Mouse (Mus musculus): ENCODE results near the gene Nfe2l1. TPM values are rescaled to one million over a fixed set of nuclear protein-coding genes. Genes with fewer than 3 reads are reported as not detected.

The Nfe2l1 gene
- polyA plus RNA-seq, 1 experiment from 2014 or later: 81.8 TPM

DNA sequence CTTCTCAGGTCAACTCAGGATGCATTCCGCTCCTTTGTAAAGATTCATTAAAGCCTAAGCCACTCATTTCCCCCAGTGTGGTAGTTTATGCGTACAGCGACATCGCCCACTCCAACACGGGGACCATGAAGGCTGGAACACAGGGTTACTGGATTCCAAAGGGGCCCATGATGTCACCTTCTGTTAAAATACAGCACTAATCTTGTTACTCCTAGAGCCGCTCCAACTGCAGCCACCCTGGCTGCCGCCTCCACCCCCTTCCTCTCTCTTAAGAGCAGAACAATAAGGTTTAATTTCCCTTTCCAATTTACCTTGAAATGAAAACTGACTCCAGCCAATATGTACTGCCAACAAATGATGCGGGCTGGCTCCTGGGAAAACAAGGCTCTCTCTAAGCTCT is 54.7 kb downstream of the Nfe2l1 start:
- H3K9me3 ChIP-seq (replicated peaks; ENCODE audit: control insufficient read depth, low read length, poor library complexity, severe bottlenecking): no peaks in the 10 kb centered on the region
- WGBS: 85% methylated on average over 8 of the region's 8 CpGs
- H3K27me3 ChIP-seq (ENCODE audit: control insufficient read depth, insufficient read depth, low read depth, low read length): no peaks in the 10 kb centered on the region
- H3K9ac ChIP-seq (ENCODE audit: low read depth, low read length): no peak overlapping the region
- no peak overlapping the region for H3K27ac ChIP-seq (ENCODE audit: low read length)
- peaks cover 22% of the 10 kb centered on the region for H3K4me1 ChIP-seq (ENCODE audit: control insufficient read depth, insufficient read depth, low read length)
- H3K4me2 ChIP-seq (ENCODE audit: low read length): no peak overlapping the region
- no peak for ATAC-seq
- peaks cover 6% of the 10 kb centered on the region; the same call in 1 of the 2 replicates for H3K36me3 ChIP-seq (ENCODE audit: control insufficient read depth, insufficient read depth, low read length)
- no peak overlapping the region for H3K4me3 ChIP-seq (ENCODE audit: low read depth, low read length)

DNA sequence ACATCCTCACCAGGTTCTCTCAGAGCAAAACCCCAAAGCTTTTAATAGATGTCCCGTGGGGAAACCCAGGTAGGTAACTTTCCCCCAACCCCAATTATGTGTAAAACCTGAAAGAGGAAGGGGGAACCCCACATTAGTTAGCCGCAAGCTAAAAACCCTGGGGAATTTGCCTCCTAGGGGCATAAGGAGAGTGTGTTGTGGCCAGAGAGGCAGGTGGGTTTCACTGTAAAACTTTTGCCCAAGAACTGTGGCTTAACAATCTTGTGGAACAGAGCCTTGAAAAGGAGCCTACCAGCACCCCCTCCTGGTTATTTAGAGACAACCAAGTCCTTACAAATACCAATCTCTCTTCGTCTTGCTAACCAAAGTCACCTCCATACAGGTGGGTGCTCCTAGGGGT is 55.2 kb downstream of the Nfe2l1 start:
- Histone ChIP-seq H3K9me3 (replicated peaks; ENCODE audit: control insufficient read depth, low read length, poor library complexity, severe bottlenecking) (no peaks in the 10 kb centered on the region), H3K4me3 (ENCODE audit: low read depth, low read length) (no peak overlapping the region), H3K4me1 (ENCODE audit: control insufficient read depth, insufficient read depth, low read length) (peaks cover 22% of the 10 kb centered on the region), H3K27me3 (ENCODE audit: control insufficient read depth, insufficient read depth, low read depth, low read length) (no peaks in the 10 kb centered on the region), H3K27ac (ENCODE audit: low read length) (no peak overlapping the region), H3K36me3 (ENCODE audit: control insufficient read depth, insufficient read depth, low read length) (peaks cover 10% of the 10 kb centered on the region; the same call in 1 of the 2 replicates), H3K9ac (ENCODE audit: low read depth, low read length) (no peak overlapping the region), H3K4me2 (ENCODE audit: low read length) (no peak overlapping the region)
- WGBS: 78% methylated on average over 3 of the region's 3 CpGs
- ATAC-seq: no peak

DNA sequence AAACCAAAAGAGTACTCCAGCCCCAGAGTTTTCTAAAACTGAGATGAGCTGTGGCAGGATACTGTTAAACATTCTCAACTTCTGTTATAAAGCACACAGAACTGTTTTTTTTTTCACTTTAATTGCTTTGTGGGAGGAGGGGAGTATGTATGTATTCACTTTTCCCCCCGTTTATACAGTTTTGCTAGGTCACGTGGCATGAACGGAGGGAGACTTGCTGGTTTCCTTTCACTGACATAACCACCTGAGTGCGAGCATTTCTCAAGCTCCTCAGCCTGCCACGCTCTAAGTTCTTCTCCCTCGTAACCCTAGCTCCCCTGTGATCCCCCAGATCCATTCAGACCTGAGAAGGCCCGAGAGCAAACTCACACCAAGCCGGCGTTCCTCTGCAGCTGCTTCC is 57.4 kb downstream of the Nfe2l1 start:
- Histone ChIP-seq H3K36me3 (ENCODE audit: control insufficient read depth, insufficient read depth, low read length) (peaks cover 15% of the 10 kb centered on the region), H3K27ac (ENCODE audit: low read length) (no peak overlapping the region), H3K9ac (ENCODE audit: low read depth, low read length) (no peak overlapping the region), H3K27me3 (ENCODE audit: control insufficient read depth, insufficient read depth, low read depth, low read length) (no peaks in the 10 kb centered on the region), H3K4me3 (ENCODE audit: low read depth, low read length) (no peak overlapping the region), H3K9me3 (replicated peaks; ENCODE audit: control insufficient read depth, low read length, poor library complexity, severe bottlenecking) (no peaks in the 10 kb centered on the region), H3K4me1 (ENCODE audit: control insufficient read depth, insufficient read depth, low read length) (peaks cover 20% of the 10 kb centered on the region), H3K4me2 (ENCODE audit: low read length) (no peak overlapping the region)
- ATAC-seq: no peak
- WGBS: 94% methylated on average over 9 of the region's 9 CpGs

DNA sequence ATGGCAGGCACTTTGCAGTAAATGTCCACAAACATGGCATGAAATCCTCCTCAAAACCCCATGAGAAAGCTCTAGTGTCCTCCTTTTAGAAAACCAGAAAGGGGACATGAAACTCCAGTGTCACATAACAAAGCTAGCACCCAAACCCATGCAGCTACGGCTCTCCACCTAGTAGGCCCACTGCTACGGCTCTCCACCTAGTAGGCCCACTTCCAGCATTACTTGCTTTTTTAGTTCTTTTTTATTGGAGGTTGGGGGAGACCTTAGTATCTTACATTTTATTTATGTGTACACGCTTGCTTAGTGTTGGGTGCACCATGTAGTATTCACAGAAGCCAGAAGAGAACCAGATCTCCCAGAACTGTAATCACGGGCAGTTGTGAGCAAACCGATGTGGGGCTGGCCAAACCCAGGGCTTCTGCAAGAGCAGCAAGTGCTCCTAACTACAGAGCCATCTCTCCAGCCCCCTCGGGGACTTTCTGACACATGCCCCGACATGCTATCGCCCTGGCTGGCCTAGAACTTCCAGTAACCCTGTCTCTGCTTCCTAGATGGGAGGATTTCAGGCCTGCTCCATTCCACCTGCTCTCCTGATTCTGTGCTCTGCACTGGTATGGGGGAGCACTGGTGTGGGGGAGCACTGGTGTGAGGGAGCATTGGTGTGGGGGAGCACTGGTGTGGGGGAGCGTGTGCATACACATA is 58.3 kb downstream of the Nfe2l1 start:
- no peak overlapping the region for H3K4me3 ChIP-seq (ENCODE audit: low read depth, low read length)
- no peak for ATAC-seq
- H3K9ac ChIP-seq (ENCODE audit: low read depth, low read length): no peak overlapping the region
- no peaks in the 10 kb centered on the region for H3K9me3 ChIP-seq (replicated peaks; ENCODE audit: control insufficient read depth, low read length, poor library complexity, severe bottlenecking)
- H3K4me2 ChIP-seq (ENCODE audit: low read length): no peak overlapping the region
- peaks cover 15% of the 10 kb centered on the region for H3K36me3 ChIP-seq (ENCODE audit: control insufficient read depth, insufficient read depth, low read length)
- H3K27ac ChIP-seq (ENCODE audit: low read length): no peak overlapping the region
- peaks cover 18% of the 10 kb centered on the region for H3K4me1 ChIP-seq (ENCODE audit: control insufficient read depth, insufficient read depth, low read length)
- no peaks in the 10 kb centered on the region for H3K27me3 ChIP-seq (ENCODE audit: control insufficient read depth, insufficient read depth, low read depth, low read length)
- WGBS: 95% methylated on average over 9 of the region's 9 CpGs

DNA sequence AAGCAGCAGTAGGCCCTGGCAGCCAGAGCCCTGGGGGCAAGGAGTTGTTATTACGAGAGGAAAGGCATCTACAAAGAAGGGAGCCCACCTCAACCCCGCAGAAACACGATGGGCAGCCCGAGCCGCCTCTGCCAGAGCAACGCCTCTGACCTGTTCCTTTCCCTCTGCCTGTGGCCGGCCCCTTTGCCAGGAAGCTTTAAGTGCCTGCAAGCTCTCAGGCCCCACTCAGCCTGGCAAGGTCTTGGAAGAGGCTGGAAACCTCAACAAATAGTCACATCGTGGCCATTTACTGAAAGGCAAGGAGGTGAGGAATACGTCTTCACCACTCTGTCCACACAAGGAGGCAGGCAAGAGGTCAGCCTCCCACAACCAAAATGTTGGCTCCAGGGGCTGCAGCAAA is 61.5 kb downstream of the Nfe2l1 start:
- Histone ChIP-seq H3K27me3 (ENCODE audit: control insufficient read depth, insufficient read depth, low read depth, low read length) (no peaks in the 10 kb centered on the region), H3K9me3 (replicated peaks; ENCODE audit: control insufficient read depth, low read length, poor library complexity, severe bottlenecking) (no peaks in the 10 kb centered on the region), H3K9ac (ENCODE audit: low read depth, low read length) (no peak overlapping the region), H3K36me3 (ENCODE audit: control insufficient read depth, insufficient read depth, low read length) (peaks cover 15% of the 10 kb centered on the region), H3K4me3 (ENCODE audit: low read depth, low read length) (no peak overlapping the region), H3K4me1 (ENCODE audit: control insufficient read depth, insufficient read depth, low read length) (peaks cover 9% of the 10 kb centered on the region; the same call in 1 of the 2 replicates), H3K4me2 (ENCODE audit: low read length) (no peak overlapping the region), H3K27ac (ENCODE audit: low read length) (no peak overlapping the region)
- 68% methylated on average over 9 of the region's 9 CpGs for WGBS
- no peak for ATAC-seq

MicroRNAs encoded within 50 kb of the gene (microRNA counts, 519-probe panel; counts per million panel counts)
- microRNA mmu-miR-152: 2,664 counts per million, percentile 80 among the panel's probes with 10 or more counts

Small RNA genes lying within 50 kb of the gene (microRNA-seq; reads per million reads assigned to microRNA genes)
- 34.0 reads per million, percentile 42 among the genes with 10 or more reads in this experiment for gene Mir152

Other genes with a start within 250 kb of the Nfe2l1 start
- gene Snx11, start 52.4 kb downstream of the Nfe2l1 start, polyA plus RNA-seq (2015; fragmentation: Nextera tagmentation; extraction: Ambion mirVana): 46.7 TPM in 2 replicates
- gene Cbx1, start 40.8 kb downstream of the Nfe2l1 start, polyA plus RNA-seq (2015; fragmentation: Nextera tagmentation; extraction: Ambion mirVana): 56.2 and 66.3 TPM in 2 replicates
- 14.8 and 16.3 TPM in 2 replicates for gene Copz2, start 19.9 kb upstream of the Nfe2l1 start, polyA plus RNA-seq (2015; fragmentation: Nextera tagmentation; extraction: Ambion mirVana)
- gene Cdk5rap3, start 86.5 kb upstream of the Nfe2l1 start, polyA plus RNA-seq (2015; fragmentation: Nextera tagmentation; extraction: Ambion mirVana): 80.6 and 85.7 TPM in 2 replicates
- 0.24 and 0.51 TPM in 2 replicates for gene Prr15l, start 98.1 kb upstream of the Nfe2l1 start, polyA plus RNA-seq (2015; fragmentation: Nextera tagmentation; extraction: Ambion mirVana)
- gene Pnpo, start 114.0 kb upstream of the Nfe2l1 start, polyA plus RNA-seq (2015; fragmentation: Nextera tagmentation; extraction: Ambion mirVana): 32.2 and 32.5 TPM in 2 replicates
- 15.4 and 16.8 TPM in 2 replicates for gene Sp2, start 153.0 kb upstream of the Nfe2l1 start, polyA plus RNA-seq (2015; fragmentation: Nextera tagmentation; extraction: Ambion mirVana)
- gene Sp6, start 183.4 kb upstream of the Nfe2l1 start, polyA plus RNA-seq (2015; fragmentation: Nextera tagmentation; extraction: Ambion mirVana): 0.26 and 0.35 TPM in 2 replicates
- gene Scrn2, start 200.0 kb upstream of the Nfe2l1 start, polyA plus RNA-seq (2015; fragmentation: Nextera tagmentation; extraction: Ambion mirVana): 13.7 and 16.7 TPM in 2 replicates
- gene Lrrc46, start 211.4 kb upstream of the Nfe2l1 start, polyA plus RNA-seq (2015; fragmentation: Nextera tagmentation; extraction: Ambion mirVana): 3.4 and 4.0 TPM in 2 replicates
- gene Mrpl10, start 211.6 kb upstream of the Nfe2l1 start, polyA plus RNA-seq (2015; fragmentation: Nextera tagmentation; extraction: Ambion mirVana): 58.9 and 59.1 TPM in 2 replicates
- 11.9 and 12.8 TPM in 2 replicates for gene Osbpl7, start 220.7 kb upstream of the Nfe2l1 start, polyA plus RNA-seq (2015; fragmentation: Nextera tagmentation; extraction: Ambion mirVana)